Mouse (Mus musculus): ENCODE measurements around the gene Sec14l4. TPM values are rescaled to one million over a fixed set of nuclear protein-coding genes. Genes with fewer than 3 reads are reported as not detected.
A peak's percentile ranks its signal among the peaks of the same experiment; 100 is the strongest.

The Sec14l4 gene
- polyA plus RNA-seq, 1 experiment from 2014 or later = not detected

DNA sequence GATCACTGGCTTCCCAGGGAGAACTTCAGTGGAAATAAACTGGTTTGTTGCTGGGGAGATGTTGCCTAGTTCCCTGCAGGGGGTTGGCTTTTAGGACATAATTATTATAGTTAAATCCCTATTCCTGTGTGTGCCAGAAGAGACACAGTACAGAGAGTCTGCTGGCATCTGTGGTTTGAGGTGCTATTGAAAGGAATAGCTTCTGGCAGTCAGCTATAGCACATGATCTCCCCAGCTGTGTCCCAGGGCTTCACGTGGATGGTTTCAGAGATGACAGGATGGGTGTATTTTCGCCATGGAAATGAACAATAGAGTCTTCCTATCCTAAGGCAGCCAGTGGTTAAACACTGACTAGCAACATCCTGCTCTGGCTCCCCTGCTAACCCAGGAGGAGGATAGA lies 56.0 kb downstream of the Sec14l4 start:
- WGBS = 64% methylated on average over 2 of the region's 2 CpGs
- Histone ChIP-seq H3K4me3 (replicated peaks) (no peak overlapping the region), H3K9ac (replicated peaks) (no peak overlapping the region), H3K27me3 (peaks cover 2% of the 10 kb centered on the region; the same call in 1 of the 2 replicates), H3K36me3 (peaks cover 16% of the 10 kb centered on the region), H3K4me1 (replicated peaks) (peaks cover 8% of the 10 kb centered on the region; the same call in 1 of the 2 replicates), H3K27ac (no peak overlapping the region), H3K4me2 (replicated peaks) (no peak overlapping the region), H3K9me3 (peaks cover 3% of the 10 kb centered on the region; the same call in 1 of the 2 replicates)
- no peak for ATAC-seq

DNA sequence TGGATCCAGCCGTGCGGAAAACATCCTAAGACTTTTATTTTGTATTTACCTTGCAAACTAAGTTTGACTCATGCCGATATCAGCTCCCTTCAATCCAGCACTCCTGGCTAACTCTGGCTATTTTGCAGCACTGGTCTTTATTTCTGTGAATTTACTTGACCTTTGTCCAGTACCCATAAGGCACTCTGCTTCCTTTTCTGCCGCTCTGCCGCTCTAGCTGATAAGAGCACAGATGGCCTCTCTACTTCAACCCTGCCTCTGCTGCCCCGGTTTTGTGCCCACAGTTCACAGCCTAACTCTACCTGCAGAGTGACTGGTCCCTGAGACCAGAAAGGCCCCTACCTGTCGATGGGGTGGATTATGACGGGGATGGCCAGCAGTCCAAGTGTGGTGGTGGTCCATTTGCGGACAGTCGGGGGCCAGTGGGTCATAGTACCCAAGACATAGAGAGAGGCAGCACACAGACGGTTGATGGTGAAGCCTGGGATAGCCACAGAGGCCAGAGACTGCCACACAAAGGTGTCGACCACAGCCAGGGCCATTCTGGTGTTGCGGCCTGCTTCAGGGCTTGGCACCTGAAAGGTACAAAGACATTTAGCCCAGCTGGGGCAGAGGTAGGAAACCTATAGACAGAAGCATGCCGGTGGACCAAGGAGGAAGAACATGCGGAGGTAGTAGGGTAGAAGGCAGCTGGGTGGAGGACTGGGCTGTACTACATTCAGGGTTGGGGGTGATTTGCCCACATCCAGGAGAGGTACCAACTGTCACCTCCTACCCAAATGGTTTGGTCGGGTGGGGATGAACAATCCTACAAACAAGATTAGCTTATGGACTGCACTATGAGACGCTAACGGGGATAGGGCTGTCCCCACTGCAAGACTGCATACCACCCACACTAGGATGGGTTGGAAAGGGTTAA lies 62.5 kb downstream of the Sec14l4 start:
- Histone ChIP-seq H3K9ac (replicated peaks) (0 out of 2 replicates have a peak overlapping the region, but pooled peaks have one; percentile 10), H3K4me2 (replicated peaks) (peak overlapping the region; percentile 83)

DNA sequence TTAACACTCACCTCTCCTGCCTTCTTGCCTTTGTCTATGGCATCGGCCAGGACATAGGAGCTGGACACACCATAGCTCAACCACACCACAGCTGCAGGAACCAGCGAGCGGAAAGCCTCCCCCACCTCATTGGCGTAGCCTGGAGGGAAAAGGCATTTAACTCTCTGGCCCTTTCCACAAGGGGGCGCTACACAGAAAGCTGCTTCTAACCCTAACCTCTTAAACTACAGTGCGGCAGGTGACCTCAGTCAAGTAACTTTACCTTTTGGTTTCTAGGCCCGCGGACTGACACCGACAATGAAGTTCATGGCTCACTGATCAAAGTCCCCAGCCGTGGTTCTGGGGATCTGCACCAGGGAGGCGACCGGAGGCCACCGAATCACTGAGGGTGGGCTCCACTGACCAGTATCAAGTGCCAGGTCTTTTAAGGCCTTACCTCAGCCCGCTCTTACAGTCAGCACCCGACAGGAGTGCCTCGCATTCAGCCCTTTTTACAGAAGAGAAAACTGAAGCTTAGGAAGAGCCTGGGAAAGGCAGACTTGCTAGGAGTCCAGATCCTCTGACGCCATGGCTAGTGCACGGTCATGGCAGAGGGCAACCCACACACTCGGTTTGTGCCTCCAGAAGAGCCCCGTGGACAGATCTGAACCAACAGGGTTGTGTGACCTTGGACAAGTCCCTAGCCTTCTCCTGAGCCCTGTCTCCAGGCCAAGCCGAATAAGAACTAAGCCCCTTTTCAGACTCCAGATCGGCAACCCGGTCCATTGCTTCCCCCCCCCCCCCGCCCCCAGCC lies 63.3 kb downstream of the Sec14l4 start:
- peak overlapping the region; percentile 59 for H3K27ac ChIP-seq
- peak overlapping the region; percentile 50 for H3K4me3 ChIP-seq (replicated peaks)
- ATAC-seq = no peak
- H3K9me3 ChIP-seq = peaks cover 3% of the 10 kb centered on the region; the same call in 1 of the 2 replicates
- H3K4me1 ChIP-seq (replicated peaks) = peaks cover 23% of the 10 kb centered on the region
- peaks cover 16% of the 10 kb centered on the region for H3K36me3 ChIP-seq
- 4% methylated on average over 24 of the region's 24 CpGs for WGBS
- H3K9ac ChIP-seq (replicated peaks) = peak overlapping the region; percentile 55
- H3K27me3 ChIP-seq = no peaks in the 10 kb centered on the region
- H3K4me2 ChIP-seq (replicated peaks) = peak overlapping the region; percentile 83

More for the DNA sequence above, 62.5 kb downstream of the Sec14l4 start:
- Histone ChIP-seq H3K9me3 (peaks cover 3% of the 10 kb centered on the region; the same call in 1 of the 2 replicates), H3K27me3 (no peaks in the 10 kb centered on the region), H3K27ac (no peak overlapping the region), H3K4me3 (replicated peaks) (peak overlapping the region; percentile 50; the same call in 1 of the 2 replicates), H3K4me1 (replicated peaks) (peaks cover 23% of the 10 kb centered on the region), H3K36me3 (peaks cover 16% of the 10 kb centered on the region)
- WGBS = 86% methylated on average over 18 of the region's 18 CpGs
- no peak for ATAC-seq

DNA sequence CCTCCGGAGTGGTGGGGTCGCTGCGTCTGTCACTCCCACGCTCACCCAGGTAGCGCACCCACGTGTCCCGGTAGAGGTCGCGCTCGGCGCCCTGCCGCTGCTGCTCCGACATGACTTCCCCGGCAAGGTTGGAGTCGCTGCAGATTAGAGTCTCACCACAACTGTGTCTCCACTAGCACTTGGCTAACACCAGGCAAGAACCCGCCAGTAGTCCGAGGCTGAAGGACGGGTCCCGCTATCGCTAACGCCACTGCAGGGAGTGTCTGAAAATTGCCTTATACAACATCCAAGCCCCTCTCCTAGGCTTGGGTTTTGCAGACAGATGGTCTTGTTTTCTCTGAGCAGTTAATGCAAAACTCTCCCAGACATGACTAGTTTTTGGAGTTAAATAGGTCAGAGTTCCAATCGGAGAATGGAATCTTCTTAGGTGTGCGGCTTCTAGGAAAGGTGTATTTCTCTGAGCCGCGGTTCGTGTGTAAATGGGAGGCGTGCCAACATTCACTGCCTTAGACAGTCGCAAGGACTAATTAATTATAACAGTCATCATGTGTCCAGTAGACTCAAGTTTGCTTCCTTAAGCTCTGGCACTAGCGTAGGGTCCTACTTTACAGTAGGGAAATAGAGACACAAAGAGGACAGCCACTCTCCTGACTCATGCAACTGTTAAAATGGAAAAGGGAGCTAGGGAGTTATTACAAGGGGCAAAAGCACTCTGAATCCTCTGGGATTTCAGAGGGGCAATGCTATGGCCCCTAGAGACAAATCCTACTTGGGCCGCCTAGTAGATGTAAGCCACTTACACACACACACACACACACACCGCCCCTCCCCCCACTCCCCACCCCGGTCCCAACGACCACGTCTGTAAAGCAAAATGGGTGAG lies 64.2 kb downstream of the Sec14l4 start, which contains the start of gene Mtfp1:
Gene Mtfp1 (minus strand): TSS at position 275 of the 883 bp plus-strand sequence.
- H3K4me2 ChIP-seq (replicated peaks) = peak within 1 kb of the TSS; percentile 83
- H3K27ac ChIP-seq = peak within 1 kb of the TSS; percentile 77
- H3K9ac ChIP-seq (replicated peaks) = peak within 1 kb of the TSS; percentile 61
- H3K4me1 ChIP-seq (replicated peaks) = peaks cover 23% of the 10 kb centered on the region
- H3K27me3 ChIP-seq = no peaks in the 10 kb centered on the region
- H3K9me3 ChIP-seq = peaks cover 3% of the 10 kb centered on the region; the same call in 1 of the 2 replicates
- H3K4me3 ChIP-seq (replicated peaks) = peak within 1 kb of the TSS; percentile 50
- H3K36me3 ChIP-seq = peaks cover 16% of the 10 kb centered on the region
- WGBS = 8% methylated on average over 34 of the region's 34 CpGs
- 0 out of 2 replicates have a peak, but pooled peaks have one; percentile 0 for ATAC-seq

DNA sequence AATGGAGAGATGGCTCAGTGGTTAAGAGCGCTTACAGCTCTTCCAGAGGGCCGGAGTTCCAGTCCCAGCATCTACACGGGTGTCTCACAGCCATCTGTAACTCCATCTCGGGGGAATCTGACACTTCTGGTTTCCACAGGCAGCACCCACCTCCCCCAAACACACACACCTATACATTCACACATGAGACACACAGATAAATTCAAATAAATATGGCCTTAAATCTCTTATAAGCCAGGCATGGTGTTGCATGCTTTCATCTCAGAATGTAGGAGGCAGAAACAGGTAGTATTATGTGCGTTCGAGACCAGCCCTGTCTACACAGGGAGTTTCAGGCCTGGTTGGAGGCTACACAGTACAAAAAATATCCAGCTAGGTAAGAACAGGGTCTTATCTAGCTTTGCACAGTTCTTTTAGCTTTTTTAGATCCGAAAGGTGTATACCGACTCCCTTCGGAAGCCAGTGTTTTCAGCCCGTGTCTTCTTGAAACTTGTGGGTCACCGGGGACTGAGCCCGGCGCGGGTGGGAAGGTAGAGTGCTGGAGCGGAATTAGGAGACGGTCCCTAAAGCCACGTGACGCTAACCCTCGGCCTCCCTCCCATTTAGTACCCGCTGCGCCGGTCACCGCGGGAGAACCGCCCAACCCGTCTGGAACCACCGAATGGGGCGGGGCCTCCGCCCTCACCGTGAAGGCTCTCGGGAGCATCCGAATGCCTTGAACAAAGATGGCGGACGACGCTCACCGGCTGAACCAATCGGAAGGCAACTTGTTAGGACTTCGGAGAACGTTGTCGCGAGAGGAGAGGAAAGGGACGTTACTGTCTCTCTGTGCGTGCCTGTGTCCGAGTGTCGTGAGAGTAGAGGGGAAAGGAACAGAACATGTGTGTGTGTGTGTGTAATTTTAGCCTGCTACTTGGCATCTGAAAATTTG lies 65.1 kb downstream of the Sec14l4 start:
- H3K27me3 ChIP-seq = no peaks in the 10 kb centered on the region
- peak overlapping the region; percentile 83 for H3K4me2 ChIP-seq (replicated peaks)
- 2% methylated on average over 45 of the region's 45 CpGs for WGBS
- peak overlapping the region; percentile 50 for H3K4me3 ChIP-seq (replicated peaks)
- ATAC-seq = peak; percentile 95
- peak overlapping the region; percentile 87 for H3K9ac ChIP-seq (replicated peaks)
- peaks cover 23% of the 10 kb centered on the region for H3K4me1 ChIP-seq (replicated peaks)
- H3K27ac ChIP-seq = peak overlapping the region; percentile 92
- H3K36me3 ChIP-seq = peaks cover 8% of the 10 kb centered on the region
- H3K9me3 ChIP-seq = no peaks in the 10 kb centered on the region

DNA sequence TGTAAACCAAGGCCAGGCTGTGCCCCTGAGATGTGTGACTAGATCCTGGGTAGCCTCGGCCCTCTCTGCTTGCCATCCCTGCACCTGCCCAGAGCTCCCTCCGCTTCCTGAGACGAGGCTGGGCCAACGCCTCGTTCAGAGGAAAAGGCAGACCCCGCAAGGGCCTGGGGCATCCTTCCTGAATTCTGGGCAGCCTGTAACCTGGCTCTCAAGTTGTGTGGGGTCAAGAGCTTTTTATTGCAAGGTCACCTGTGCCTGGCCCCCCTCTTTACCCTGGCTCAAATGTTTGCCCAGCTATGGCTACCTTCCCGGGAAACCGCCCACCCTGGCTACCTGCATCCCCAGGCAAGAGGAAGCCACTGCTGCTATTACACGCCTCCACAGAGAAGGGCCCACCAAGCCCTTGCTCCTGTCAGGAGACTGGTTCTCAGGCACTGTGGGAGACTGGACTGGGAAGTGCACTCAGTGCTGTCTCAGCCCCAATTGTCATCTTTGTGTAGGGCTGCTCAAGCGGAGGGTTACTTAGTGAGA lies 65.9 kb downstream of the Sec14l4 start:
- peak overlapping the region; percentile 87 for H3K9ac ChIP-seq (replicated peaks)
- H3K27ac ChIP-seq = peak overlapping the region; percentile 92
- WGBS = 22% methylated on average over 10 of the region's 10 CpGs
- peak overlapping the region; percentile 83 for H3K4me2 ChIP-seq (replicated peaks)
- H3K4me3 ChIP-seq (replicated peaks) = peak overlapping the region; percentile 50
- H3K4me1 ChIP-seq (replicated peaks) = peaks cover 23% of the 10 kb centered on the region
- peak; percentile 70 for ATAC-seq
- H3K27me3 ChIP-seq = no peaks in the 10 kb centered on the region
- H3K9me3 ChIP-seq = no peaks in the 10 kb centered on the region
- no peaks in the 10 kb centered on the region for H3K36me3 ChIP-seq

Other genes starting within 250 kb of the Sec14l4 start
- gene Osbp2, start 167.6 kb upstream of the Sec14l4 start, polyA plus RNA-seq (2015; fragmentation: Nextera tagmentation; extraction: Ambion mirVana) = 12.7 and 14.9 TPM in 2 replicates
- 0.54 and 0.67 TPM in 2 replicates for gene 4921536K21Rik, start 136.4 kb upstream of the Sec14l4 start, polyA plus RNA-seq (2015; fragmentation: Nextera tagmentation; extraction: Ambion mirVana)
- gene Dusp18, start 136.2 kb upstream of the Sec14l4 start, polyA plus RNA-seq (2015; fragmentation: Nextera tagmentation; extraction: Ambion mirVana) = 39.2 and 39.8 TPM in 2 replicates
- 10.3 TPM in 2 replicates for gene Slc35e4, start 116.8 kb upstream of the Sec14l4 start, polyA plus RNA-seq (2015; fragmentation: Nextera tagmentation; extraction: Ambion mirVana)
- 16.6 and 20.3 TPM in 2 replicates for gene Tcn2, start 99.3 kb upstream of the Sec14l4 start, polyA plus RNA-seq (2015; fragmentation: Nextera tagmentation; extraction: Ambion mirVana)
- gene Pes1, start 67.5 kb upstream of the Sec14l4 start, polyA plus RNA-seq (2015; fragmentation: Nextera tagmentation; extraction: Ambion mirVana) = 67.5 and 70.2 TPM in 2 replicates
- 0.13 TPM in 1 of 2 replicates, not detected in the other for gene 4930556J24Rik, start 54.7 kb upstream of the Sec14l4 start, polyA plus RNA-seq (2015; fragmentation: Nextera tagmentation; extraction: Ambion mirVana)
- 1.4 and 1.5 TPM in 2 replicates for gene Gal3st1, start 47.8 kb upstream of the Sec14l4 start, polyA plus RNA-seq (2015; fragmentation: Nextera tagmentation; extraction: Ambion mirVana)
- gene Sec14l3, start 33.4 kb downstream of the Sec14l4 start, polyA plus RNA-seq (2015; fragmentation: Nextera tagmentation; extraction: Ambion mirVana) = 0.26 TPM in 1 of 2 replicates, not detected in the other
- gene Mtfp1, start 64.0 kb downstream of the Sec14l4 start, polyA plus RNA-seq (2015; fragmentation: Nextera tagmentation; extraction: Ambion mirVana) = 4.9 and 6.6 TPM in 2 replicates
- gene Sec14l2, start 92.0 kb downstream of the Sec14l4 start, polyA plus RNA-seq (2015; fragmentation: Nextera tagmentation; extraction: Ambion mirVana) = 2.3 and 3.2 TPM in 2 replicates
- 43.9 and 45.9 TPM in 2 replicates for gene Rnf215, start 103.7 kb downstream of the Sec14l4 start, polyA plus RNA-seq (2015; fragmentation: Nextera tagmentation; extraction: Ambion mirVana)
- 6.8 and 8.1 TPM in 2 replicates for gene Ccdc157, start 128.8 kb downstream of the Sec14l4 start, polyA plus RNA-seq (2015; fragmentation: Nextera tagmentation; extraction: Ambion mirVana)
- 65.8 and 66.7 TPM in 2 replicates for gene Sf3a1, start 128.9 kb downstream of the Sec14l4 start, polyA plus RNA-seq (2015; fragmentation: Nextera tagmentation; extraction: Ambion mirVana)
- 24.2 and 24.6 TPM in 2 replicates for gene Tbc1d10a, start 155.3 kb downstream of the Sec14l4 start, polyA plus RNA-seq (2015; fragmentation: Nextera tagmentation; extraction: Ambion mirVana)
- 1.5 and 1.6 TPM in 2 replicates for gene Castor1, start 186.8 kb downstream of the Sec14l4 start, polyA plus RNA-seq (2015; fragmentation: Nextera tagmentation; extraction: Ambion mirVana)
- 0.12 TPM in 1 of 2 replicates, not detected in the other for gene Osm, start 205.0 kb downstream of the Sec14l4 start, polyA plus RNA-seq (2015; fragmentation: Nextera tagmentation; extraction: Ambion mirVana)
- 0.19 TPM in 1 of 2 replicates, not detected in the other for gene Lif, start 226.1 kb downstream of the Sec14l4 start, polyA plus RNA-seq (2015; fragmentation: Nextera tagmentation; extraction: Ambion mirVana)